Mouse (Mus musculus): ENCODE results near the gene Lbr.

The Lbr gene

GRCm38 (mm10) chr1:181793541-181793940 is 49.3 kb downstream of the Lbr start:
- in situ Hi-C loops (cut with MboI, MseI), result no loop called here

- in situ Hi-C loops (cut with MboI, MseI), result loop anchor here in 1 of 2 experiments (10.0 kb wide), 1 partner anchor 495 kb away; no protein-coding TSS in a partner anchor
These were observed 52.9 kb downstream of the Lbr start for GRCm38 (mm10) chr1:181789952-181790351.

GRCm38 (mm10) chr1:181782600-181782999 is 60.2 kb downstream of the Lbr start:
- in situ Hi-C loops (cut with MboI, MseI), result loop anchor here in 1 of 2 experiments (10.0 kb wide), 1 partner anchor 488 kb away; no protein-coding TSS in a partner anchor

GRCm38 (mm10) chr1:181776541-181776940 is 66.3 kb downstream of the Lbr start:
- in situ Hi-C loops (cut with MboI, MseI), result no loop called here

- in situ Hi-C loops (cut with MboI, MseI), result no loop called here
These were observed 71.0 kb downstream of the Lbr start for GRCm38 (mm10) chr1:181771871-181772270.

GRCm38 (mm10) chr1:181769392-181769791 is 73.5 kb downstream of the Lbr start:
- in situ Hi-C loops (cut with MboI, MseI), result no loop called here

All from T-helper 17 cell (primary cell).